Mouse (Mus musculus) neural tube, embryonic 12.5 days (tissue): Measurements from ENCODE around the gene Arhgap19. TPM values are rescaled to one million over a fixed set of nuclear protein-coding genes. Genes with fewer than 3 reads are reported as not detected.

Experiments
- ATAC-seq: fragments of 200-750 bp; cut with Nextera tagmentation; 2 replicates; pipeline ENCODE4 v1.8.0; 2017; ENCODE audit warnings: low read depth, mild to moderate bottlenecking, moderate TSS enrichment, moderate library complexity; ENCODE audit not compliant: low FRiP score
- H3K27ac ChIP-seq: fragments of 300-500 bp; sonication (generic); 2 replicates; pipeline ENCODE4 v1.5.1; 2016
- H3K27me3 ChIP-seq: fragments of 300-500 bp; sonication (generic); replicated peaks from 2 replicates; pipeline ENCODE4 v1.6.1; 2016; ENCODE audit warnings: mild to moderate bottlenecking
- H3K36me3 ChIP-seq: fragments of 300-500 bp; sonication (generic); 2 replicates; pipeline ENCODE4 v1.6.1; 2016; ENCODE audit warnings: mild to moderate bottlenecking
- H3K4me1 ChIP-seq: fragments of 300-500 bp; sonication (generic); 2 replicates; pipeline ENCODE4 v1.6.1; 2016
- H3K4me2 ChIP-seq: fragments of 300-500 bp; sonication (generic); replicated peaks from 2 replicates; pipeline ENCODE4 v1.6.1; 2016; ENCODE audit warnings: mild to moderate bottlenecking
- H3K4me3 ChIP-seq: fragments of 300-500 bp; sonication (generic); 2 replicates; pipeline ENCODE4 v1.5.1; 2016
- H3K9ac ChIP-seq: fragments of 300-500 bp; sonication (generic); 2 replicates; pipeline ENCODE4 v1.6.1; 2016; ENCODE audit warnings: mild to moderate bottlenecking
- H3K9me3 ChIP-seq: fragments of 300-500 bp; sonication (generic); 2 replicates; pipeline ENCODE4 v1.6.1; 2016; ENCODE audit warnings: mild to moderate bottlenecking
- WGBS: fragments of 180-500 bp; shearing (Covaris S2); methylation state at CpG from one replicate; pipeline ENCODE4 v1.1.7; 2016; 5-methylcytosine and 5-hydroxymethylcytosine counted together
- polyA plus RNA-seq: library from polyadenylated mRNA; unstranded; fragments of >200 nt; fragmentation: Nextera tagmentation; extraction: Ambion mirVana; gene quantifications from 2 replicates; pipeline ENCODE4 v1.2.1, GENCODE M21; 2016

Arhgap19 gene
- polyA plus RNA-seq, 1 experiment from 2014 or later = 21.2 TPM

DNA sequence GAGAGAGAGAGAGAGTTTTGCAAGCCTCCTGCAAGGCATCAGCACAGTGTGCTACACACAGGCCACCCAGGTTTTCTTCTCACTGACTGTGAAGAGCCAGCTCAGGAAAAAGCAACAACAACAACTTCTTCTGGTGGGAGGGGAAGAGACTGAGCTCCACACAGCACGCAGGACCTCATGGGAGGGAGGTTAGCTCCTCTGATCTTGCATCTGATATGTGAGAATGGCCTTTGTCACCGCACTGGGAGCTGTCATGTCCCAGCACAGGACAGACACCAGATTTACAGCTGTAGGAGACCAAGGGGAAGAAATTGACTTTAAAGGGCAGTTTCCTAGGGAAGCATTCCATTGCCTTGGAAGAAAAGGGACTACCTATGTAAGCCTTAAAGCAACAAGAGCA lies 78.5 kb downstream of the Arhgap19 start:
- H3K27ac ChIP-seq = no peak overlapping the region
- H3K36me3 ChIP-seq = peaks cover 4% of the 10 kb centered on the region; the same call in 1 of the 2 replicates
- no peak overlapping the region for H3K4me3 ChIP-seq
- 0 out of 2 replicates have a peak, but pooled peaks cover under 1% of the 10 kb centered on the region for H3K27me3 ChIP-seq
- no peaks in the 10 kb centered on the region for H3K9me3 ChIP-seq
- ATAC-seq = no peak
- H3K9ac ChIP-seq = no peak overlapping the region
- H3K4me2 ChIP-seq = no peak overlapping the region
- 9% methylated on average over 2 of the region's 2 CpGs for WGBS
- peaks cover 18% of the 10 kb centered on the region for H3K4me1 ChIP-seq

- 80% methylated on average over 8 of the region's 8 CpGs for WGBS
- 0 out of 2 replicates have a peak, but pooled peaks cover 6% of the 10 kb centered on the region for H3K27me3 ChIP-seq
- no peak overlapping the region for H3K9ac ChIP-seq
- no peak overlapping the region for H3K4me3 ChIP-seq
- H3K9me3 ChIP-seq = no peaks in the 10 kb centered on the region
- peaks cover 47% of the 10 kb centered on the region for H3K4me1 ChIP-seq
- H3K27ac ChIP-seq = no peak overlapping the region
- ATAC-seq = no peak
- H3K4me2 ChIP-seq = no peak overlapping the region
- no peaks in the 10 kb centered on the region for H3K36me3 ChIP-seq
These were observed 82.4 kb downstream of the Arhgap19 start for GRCm38 (mm10) chr19:41719436-41719835.

Other genes starting within 250 kb of the Arhgap19 start
- gene Gm340, start 219.7 kb downstream of the Arhgap19 start, polyA plus RNA-seq = 3.1 and 3.4 TPM in 2 replicates
- 24.0 and 26.2 TPM in 2 replicates for gene Slit1, start 58.4 kb downstream of the Arhgap19 start, polyA plus RNA-seq
- 15.2 and 19.1 TPM in 2 replicates for gene Frat1, start 27.9 kb upstream of the Arhgap19 start, polyA plus RNA-seq
- 19.3 and 19.7 TPM in 2 replicates for gene Frat2, start 46.1 kb upstream of the Arhgap19 start, polyA plus RNA-seq
- 19.6 and 20.4 TPM in 2 replicates for gene Rrp12, start 94.1 kb upstream of the Arhgap19 start, polyA plus RNA-seq
- gene Pgam1, start 109.9 kb upstream of the Arhgap19 start, polyA plus RNA-seq = 577 and 583 TPM in 2 replicates
- gene Exosc1, start 131.4 kb upstream of the Arhgap19 start, polyA plus RNA-seq = 67.0 and 68.3 TPM in 2 replicates
- gene Zdhhc16, start 131.4 kb upstream of the Arhgap19 start, polyA plus RNA-seq = 79.2 and 82.1 TPM in 2 replicates
- 34.7 and 38.4 TPM in 2 replicates for gene Mms19, start 179.1 kb upstream of the Arhgap19 start, polyA plus RNA-seq
- gene Ubtd1, start 179.7 kb upstream of the Arhgap19 start, polyA plus RNA-seq = 16.9 and 17.6 TPM in 2 replicates
- 0.18 TPM in 1 of 2 replicates, not detected in the other for gene Ankrd2, start 234.0 kb upstream of the Arhgap19 start, polyA plus RNA-seq
- gene Hoga1, start 243.6 kb upstream of the Arhgap19 start, polyA plus RNA-seq = 0.98 and 1.0 TPM in 2 replicates